Mouse (Mus musculus): ENCODE measurements around the gene Ephb3.
"Not testable (repeated sequence)": the region's sequence is repeated elsewhere in the genome, so short reads cannot be mapped to it uniquely, and the experiment has no call there.

Gene Ephb3

GRCm38 (mm10) chr16:21204367-21205092, at the start of gene Ephb3:
Gene Ephb3 (plus strand): TSS chr16:21204755.
- DNase-seq (ENCODE audit: low spot score in 2 of 2), result peak; percentile 61 to 88

DNA sequence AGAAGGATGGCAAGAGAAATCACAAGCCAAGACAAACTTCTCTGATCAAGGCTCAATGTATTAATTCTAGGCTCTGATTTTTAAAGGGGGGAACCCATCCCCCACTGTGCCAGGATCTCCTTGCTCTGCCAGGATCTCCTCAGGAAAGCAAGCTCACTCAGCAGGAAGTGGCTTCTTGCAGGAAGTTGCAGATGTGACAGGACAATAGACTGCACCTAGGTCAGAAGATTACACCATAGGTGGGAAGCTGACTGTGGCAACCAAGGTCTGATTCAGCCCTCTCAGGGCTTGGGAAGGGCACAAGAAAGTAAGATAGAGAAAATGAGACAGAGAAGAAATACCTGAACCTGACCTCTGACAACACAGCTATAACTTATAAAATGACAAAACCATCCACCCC, 48.3 kb upstream of the Ephb3 start:
- DNase-seq (ENCODE audit: low spot score in 2 of 2), result not testable (repeated sequence)

DNA sequence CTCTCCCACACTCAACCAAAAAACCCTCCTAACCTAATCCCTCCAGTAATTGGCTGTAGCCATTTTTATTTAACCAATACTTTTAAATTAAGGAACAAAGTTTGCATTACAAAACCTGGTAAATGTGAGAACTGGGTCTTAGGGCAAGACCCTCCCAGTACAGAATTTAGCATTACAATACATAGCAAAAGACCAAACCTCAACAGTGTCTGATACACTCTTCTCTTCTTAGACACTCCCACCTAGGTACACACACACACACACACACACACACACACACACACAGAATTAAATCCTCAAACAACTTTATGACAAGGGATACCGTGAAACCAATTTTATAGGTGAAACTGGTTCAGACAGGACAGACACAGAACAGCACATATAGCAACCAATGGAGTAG, 45.3 kb upstream of the Ephb3 start:
- DNase-seq (ENCODE audit: low spot score in 2 of 2), result not testable (repeated sequence)

GRCm38 (mm10) chr16:21163423-21163822, 41.1 kb upstream of the Ephb3 start:
- not testable (repeated sequence) for DNase-seq (ENCODE audit: low spot score in 2 of 2)

DNA sequence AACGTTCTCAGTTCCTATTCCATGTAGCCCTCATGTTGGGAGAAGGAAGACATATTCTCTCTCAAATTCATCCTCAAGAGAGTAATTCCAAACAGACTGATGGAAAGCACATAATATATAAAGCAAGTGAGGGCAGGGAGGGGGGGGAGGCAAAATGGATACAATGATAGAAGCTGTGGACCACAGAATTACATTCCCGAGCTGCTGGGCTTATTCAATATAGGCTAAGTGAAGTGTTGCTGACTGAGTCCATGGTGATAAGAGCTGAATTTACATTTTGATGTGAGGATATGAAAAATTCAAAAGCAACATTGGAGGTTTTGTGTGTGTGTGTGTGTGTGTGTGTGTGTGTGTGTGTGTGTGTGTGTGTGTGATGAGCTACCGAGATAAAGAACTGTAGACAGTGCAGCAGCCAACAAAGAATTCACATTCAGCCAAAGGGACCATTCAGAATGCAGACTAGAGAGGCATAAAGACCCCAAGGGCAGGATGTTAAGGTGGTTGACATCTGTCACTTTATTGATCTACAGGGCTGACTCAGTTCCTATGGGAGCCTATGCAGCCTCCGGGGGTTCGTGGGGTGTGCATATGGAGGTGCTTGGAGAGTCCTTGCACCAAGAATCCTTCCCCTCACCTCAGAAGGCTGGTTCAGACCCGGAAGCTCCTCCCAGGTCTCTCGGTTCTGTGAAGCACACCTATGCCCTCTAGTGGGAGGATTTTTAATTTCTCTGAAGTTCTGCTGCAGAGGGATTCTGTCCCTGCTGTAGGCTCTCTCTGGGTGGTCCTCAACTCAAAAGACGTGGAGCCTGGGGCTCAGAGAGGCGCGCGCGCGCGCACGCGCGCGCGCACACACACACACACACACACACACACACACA, 39.0 kb upstream of the Ephb3 start:
- not testable (repeated sequence) for DNase-seq (ENCODE audit: low spot score in 2 of 2)

DNA sequence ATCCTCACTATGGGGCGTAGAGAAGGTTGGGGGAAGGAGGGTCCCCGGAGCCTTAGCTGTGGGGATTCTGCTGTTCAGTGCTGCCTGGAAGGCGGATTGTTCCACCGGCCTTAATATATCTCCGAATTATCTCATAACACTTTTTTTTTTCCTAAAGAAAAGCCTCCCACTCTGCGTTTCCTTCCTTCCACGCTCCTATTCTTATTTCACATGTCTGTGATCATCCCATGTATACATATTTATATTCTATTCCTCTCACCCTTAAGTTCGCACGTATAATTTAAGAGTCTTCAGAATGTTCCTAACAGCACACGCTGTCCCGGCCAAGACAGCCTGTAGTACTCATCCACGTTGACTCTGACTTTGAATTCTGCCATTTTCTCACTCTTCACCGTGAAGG, 35.8 kb upstream of the Ephb3 start:
- DNase-seq (ENCODE audit: low spot score in 2 of 2), result no peak

DNA sequence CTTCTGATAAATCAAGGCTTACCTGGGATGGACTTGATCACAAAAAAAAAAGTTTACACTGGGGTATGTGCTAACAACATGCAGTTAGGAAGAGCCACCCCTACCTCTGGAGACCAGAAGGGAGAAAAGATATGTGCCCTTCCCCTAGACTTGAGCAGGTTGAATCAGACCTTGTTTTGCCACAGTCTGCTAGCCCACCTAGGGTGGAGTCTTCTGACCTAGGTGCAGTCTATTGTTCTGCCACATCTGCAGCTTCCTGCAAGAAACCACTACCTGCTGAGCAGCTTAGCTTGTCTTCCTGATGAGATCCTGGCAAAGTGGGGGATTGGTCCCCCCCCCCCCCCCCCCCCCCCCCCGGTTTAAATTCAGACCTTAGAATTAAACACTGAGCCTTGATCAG, 29.3 kb upstream of the Ephb3 start:
- DNase-seq (ENCODE audit: low spot score in 2 of 2), result no peak

DNA sequence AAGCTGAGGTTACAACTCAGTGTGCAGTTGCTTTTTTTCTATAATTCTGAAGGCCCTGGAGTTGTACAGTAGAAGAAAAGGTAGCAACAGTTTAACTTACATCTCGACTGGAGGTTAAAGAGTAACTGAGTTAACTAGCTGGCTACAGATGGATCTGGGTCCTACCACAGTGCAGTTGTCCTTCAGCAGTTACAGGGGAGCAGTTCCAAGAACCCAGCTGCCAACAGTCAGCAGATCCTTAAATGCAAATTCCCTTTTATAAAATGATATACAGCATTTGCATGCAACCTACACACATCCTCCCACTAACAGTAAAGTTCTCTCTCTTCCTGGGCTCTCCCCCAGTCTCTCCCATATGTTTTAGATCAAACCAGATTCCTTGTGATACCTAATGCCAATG, 22.4 kb upstream of the Ephb3 start:
- DNase-seq (ENCODE audit: low spot score in 2 of 2), result no peak

- no peak for DNase-seq (ENCODE audit: low spot score in 2 of 2)
These were observed 19.9 kb upstream of the Ephb3 start for GRCm38 (mm10) chr16:21184697-21185096.

DNA sequence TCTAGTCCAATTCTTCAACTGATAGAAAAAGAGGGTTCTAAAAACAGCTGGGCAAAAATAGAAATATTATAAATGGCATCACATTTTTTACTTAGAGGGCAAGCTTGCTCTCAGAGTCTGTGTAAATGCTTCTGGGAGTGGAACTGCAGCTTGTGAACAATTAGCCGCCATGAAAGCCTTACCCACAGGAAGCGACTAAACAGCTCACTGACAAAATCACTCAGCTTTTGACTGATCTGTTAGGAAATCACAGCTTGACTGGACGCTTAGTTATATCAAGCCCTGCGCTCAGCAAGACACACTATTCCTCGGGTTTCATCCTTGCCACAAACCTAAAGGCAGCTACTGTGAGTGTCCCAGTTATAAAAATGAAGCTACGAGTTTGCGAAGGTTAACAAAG, 17.0 kb upstream of the Ephb3 start:
- no peak for DNase-seq (ENCODE audit: low spot score in 2 of 2)

- no peak for DNase-seq (ENCODE audit: low spot score in 2 of 2)
These were observed 16.2 kb upstream of the Ephb3 start for GRCm38 (mm10) chr16:21188345-21188744.

DNA sequence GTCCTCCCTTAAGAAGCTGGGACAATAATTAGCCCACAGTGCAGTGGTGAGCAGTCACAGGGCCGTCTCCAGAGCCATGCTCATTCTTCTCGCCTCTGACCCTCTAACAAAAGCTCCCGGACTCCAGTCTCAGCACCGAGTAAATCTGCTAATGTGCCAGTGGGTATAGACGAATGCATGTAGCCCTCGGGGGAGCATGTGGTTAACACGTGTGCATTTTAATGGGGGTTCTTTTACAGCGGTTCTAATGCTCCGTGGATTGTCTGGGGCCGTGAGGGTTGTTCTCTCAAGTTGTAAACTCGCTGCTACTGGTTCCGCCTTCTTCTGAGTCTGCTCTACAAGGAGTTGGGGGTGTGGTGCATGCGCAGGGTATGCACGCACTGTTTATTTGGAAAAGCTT, 13.0 kb upstream of the Ephb3 start:
- DNase-seq (ENCODE audit: low spot score in 2 of 2), result no peak

GRCm38 (mm10) chr16:21192509-21193354, 11.8 kb upstream of the Ephb3 start:
- DNase-seq (ENCODE audit: low spot score in 2 of 2), result no peak

- no peak for DNase-seq (ENCODE audit: low spot score in 2 of 2)
These were observed 10.4 kb upstream of the Ephb3 start for GRCm38 (mm10) chr16:21194182-21194581.

DNA sequence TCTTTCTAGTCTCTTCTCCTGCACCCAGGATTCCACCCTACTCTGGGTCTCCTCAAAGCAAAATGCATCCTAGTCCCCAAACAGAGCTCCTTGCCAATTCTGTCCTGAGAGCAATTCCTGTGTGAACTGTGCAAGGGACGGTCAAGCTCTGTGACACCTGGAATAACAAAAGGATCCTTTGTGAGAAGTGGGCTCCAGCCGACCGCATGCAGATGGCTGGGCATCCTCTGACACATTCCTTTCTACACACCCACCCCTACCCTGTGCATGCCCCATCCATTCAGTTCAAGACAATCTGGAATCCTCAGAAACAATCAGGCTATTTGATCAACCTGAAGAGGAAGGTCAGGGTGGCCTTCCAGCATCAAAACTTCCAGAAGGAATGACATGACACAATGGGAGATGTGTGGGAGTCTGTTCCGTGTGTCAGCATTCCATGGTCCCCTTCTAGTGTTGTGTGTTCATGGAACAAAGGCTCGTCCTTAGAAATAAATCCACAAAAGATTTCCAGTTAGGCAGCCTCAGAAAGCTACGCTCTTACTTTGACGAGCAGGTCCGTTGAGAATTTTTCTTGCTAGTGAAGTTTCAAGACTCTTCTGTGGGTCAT, 9.2 kb upstream of the Ephb3 start:
- DNase-seq (ENCODE audit: low spot score in 2 of 2), result no peak

GRCm38 (mm10) chr16:21196576-21196975, 8.0 kb upstream of the Ephb3 start:
- DNase-seq (ENCODE audit: low spot score in 2 of 2), result no peak

- DNase-seq (ENCODE audit: low spot score in 2 of 2), result no peak
These were observed 7.0 kb upstream of the Ephb3 start for GRCm38 (mm10) chr16:21197542-21197941.

DNA sequence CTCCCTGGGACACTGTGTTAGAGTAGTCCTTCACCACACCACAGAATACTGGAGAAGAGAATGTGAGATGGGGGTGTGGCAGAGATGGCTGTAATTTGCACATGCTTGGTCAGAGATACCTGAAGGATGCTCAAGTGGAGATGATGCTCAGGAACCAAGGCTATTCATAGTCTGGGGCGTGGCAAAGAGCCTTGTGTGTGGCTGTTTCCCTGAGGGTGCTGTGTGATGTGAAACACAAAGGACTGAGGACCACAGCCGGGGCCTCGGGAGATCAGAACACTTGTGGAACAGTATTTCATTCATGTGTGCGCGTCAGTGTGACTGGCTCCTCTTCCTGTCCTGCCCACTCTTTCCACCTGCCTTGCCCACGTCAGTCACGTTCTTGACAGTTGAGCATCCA, 6.5 kb upstream of the Ephb3 start:
- no peak for DNase-seq (ENCODE audit: low spot score in 2 of 2)

DNA sequence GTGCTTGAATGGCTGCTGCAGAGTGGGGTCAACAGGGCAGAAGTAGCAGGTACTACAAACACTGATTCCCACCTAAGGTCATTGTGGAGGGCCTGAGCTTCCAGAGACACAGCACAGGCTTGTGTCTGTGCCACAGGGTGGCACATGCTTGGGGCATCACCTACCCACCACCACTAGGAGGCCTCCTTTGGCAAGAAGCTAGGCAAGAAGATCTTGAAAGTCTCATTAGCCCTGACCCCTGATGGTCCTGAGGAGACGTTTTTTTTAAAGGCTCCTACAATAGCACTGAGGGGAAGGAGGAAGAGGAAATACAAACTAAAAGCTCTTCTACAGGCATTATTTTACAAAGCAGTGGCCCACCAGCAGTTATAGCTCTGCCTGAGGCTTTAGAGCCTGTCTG, 6.0 kb upstream of the Ephb3 start:
- peak in 1 of 2 experiments; percentile 32 for DNase-seq (ENCODE audit: low spot score in 2 of 2)

- no peak for DNase-seq (ENCODE audit: low spot score in 2 of 2)
These were observed 5.1 kb upstream of the Ephb3 start for GRCm38 (mm10) chr16:21199426-21199825.

DNA sequence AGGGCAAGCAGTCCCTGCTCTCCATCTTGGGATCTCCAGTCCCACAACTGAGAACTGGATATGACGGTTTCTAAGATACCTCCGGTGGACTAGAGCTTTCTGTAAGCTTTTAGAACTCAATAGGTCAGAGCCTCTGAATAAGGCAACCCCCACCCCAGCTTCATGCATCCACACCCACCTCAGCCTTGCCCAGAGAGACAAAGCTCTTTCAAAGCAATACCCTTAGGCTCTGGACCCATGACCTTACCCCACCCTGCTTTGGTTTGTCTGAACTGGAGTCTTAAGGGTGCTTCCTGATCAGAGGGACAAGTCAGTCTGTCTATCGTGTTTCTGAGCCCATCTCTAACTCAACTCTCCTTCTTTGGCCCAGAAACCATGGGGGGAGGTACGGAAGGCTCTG, 1.8 kb upstream of the Ephb3 start:
- DNase-seq (ENCODE audit: low spot score in 2 of 2), result no peak

Measured in spleen, postnatal 10 days (tissue).